In the genomic region with DNA sequence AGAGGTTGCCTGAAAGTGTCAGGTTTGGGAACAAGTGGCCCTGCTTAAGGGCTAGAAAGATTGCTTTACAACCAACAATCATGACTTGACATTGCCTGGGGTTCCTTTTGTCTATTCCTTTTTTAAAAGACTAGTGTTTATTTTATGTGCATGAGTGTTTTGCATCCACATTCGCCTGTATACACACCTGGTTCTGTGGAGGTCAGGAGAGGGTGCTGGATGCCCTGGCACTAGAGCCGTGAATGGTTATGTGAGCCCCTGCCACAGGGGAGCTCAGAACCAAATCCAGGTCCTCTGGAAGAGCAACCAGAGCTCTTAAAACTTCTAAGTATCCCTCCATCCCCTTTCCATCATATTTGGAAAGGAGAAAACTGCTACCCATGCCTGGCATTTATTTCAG, we compare ENCODE assay signal across 9 mouse cellular contexts. TPM values are rescaled to one million over a fixed set of nuclear protein-coding genes. Genes with fewer than 3 reads are reported as not detected.
DNase-seq lines count a peak whose midpoint lies in the region; ATAC-seq and TF ChIP-seq lines count a peak whose summit lies in the region.
"Had no signal": no experiment of that assay in that cellular context is flagged by ENCODE, and none has a peak within 500 bp of the region (broad histone marks: within the 10 kb centered on the region; RNA-seq: fewer than 3 reads in every experiment).

No protein-coding gene starts in this region.

- peak overlapping the region; percentile 74 for H3K4me2 ChIP-seq in lung, postnatal 0 days (replicated peaks; ENCODE audit: low read depth, low read length)
- H3K4me2 ChIP-seq in liver, embryonic 12.5 days = peak overlapping the region; percentile 87

- no peak overlapping the region for H3K9ac ChIP-seq in lung, postnatal 0 days (replicated peaks; ENCODE audit: low read depth)
- H3K9ac ChIP-seq in liver, embryonic 12.5 days = peak overlapping the region; percentile 92

- DNase-seq in cerebellum, postnatal 25 days = peak; percentile 16 to 17
- DNase-seq in cerebellum, postnatal 4 days (ENCODE audit: low spot score in 2 of 2) = no peak
- DNase-seq in lung, postnatal 0 days (ENCODE audit: low spot score) = no peak
- no peak for DNase-seq in lung, postnatal 25 days (ENCODE audit: low spot score)
- no peak for DNase-seq in thymus, postnatal 25 days
- no peak for DNase-seq in right cerebral cortex, postnatal 36 days (ENCODE audit: low spot score in 2 of 2)
- DNase-seq in layer of hippocampus, adult 18-20 months (ENCODE audit: low spot score in 2 of 2) = no peak
- DNase-seq: gastrocnemius, postnatal 36 days had no signal

- TF ChIP-seq CTCF in lung, postnatal 0 days (IDR thresholded peaks at IDR 0.05) = no peak

- ATAC-seq in lung, postnatal 0 days = no peak
- no peak for ATAC-seq in liver, embryonic 12.5 days

- TF ChIP-seq EP300 in lung, postnatal 0 days (IDR thresholded peaks at IDR 0.05) = no peak

- H3K36me3 ChIP-seq in lung, postnatal 0 days (ENCODE audit: insufficient read depth, low read length) = no peaks in the 10 kb centered on the region
- peaks cover 6% of the 10 kb centered on the region for H3K36me3 ChIP-seq in liver, embryonic 12.5 days

- H3K4me3 ChIP-seq in lung, postnatal 0 days (ENCODE audit: low read depth, low read length) = 0 out of 2 replicates have a peak overlapping the region, but pooled peaks have one; percentile 65
- peak overlapping the region; percentile 80 for H3K4me3 ChIP-seq in liver, embryonic 12.5 days

- no peaks in the 10 kb centered on the region for H3K9me3 ChIP-seq in lung, postnatal 0 days (ENCODE audit: low read length)
- no peaks in the 10 kb centered on the region for H3K9me3 ChIP-seq in liver, embryonic 12.5 days (replicated peaks)

- H3K4me1 ChIP-seq in lung, postnatal 0 days (ENCODE audit: insufficient read depth, low read depth, low read length) = no peaks in the 10 kb centered on the region
- peaks cover 37% of the 10 kb centered on the region for H3K4me1 ChIP-seq in liver, embryonic 12.5 days

- no peak overlapping the region for H3K27ac ChIP-seq in lung, postnatal 0 days (ENCODE audit: low read length)
- no peak overlapping the region for H3K27ac ChIP-seq in liver, embryonic 12.5 days

- 61% methylated on average over 2 of the region's 2 CpGs for WGBS in lung, postnatal 0 days
- 67% methylated on average over 2 of the region's 2 CpGs for WGBS in liver, embryonic 12.5 days (ENCODE audit: insufficient replicate concordance)

- H3K27me3 ChIP-seq in lung, postnatal 0 days (replicated peaks; ENCODE audit: insufficient read depth, low read length) = no peaks in the 10 kb centered on the region
- H3K27me3 ChIP-seq in liver, embryonic 12.5 days (replicated peaks) = no peaks in the 10 kb centered on the region

RNA-seq across cellular contexts. Expression of a gene that starts 1.1 kb away (rescaled TPM):
- not detected in 2 replicates for polyA plus RNA-seq in lung, postnatal 0 days (2015; fragmentation: Nextera tagmentation; extraction: Ambion mirVana)
- polyA plus RNA-seq in liver, embryonic 12.5 days (2016; fragmentation: Nextera tagmentation; extraction: Ambion mirVana) = not detected in 2 replicates
- not detected for total RNA-seq in layer of hippocampus, adult 18-20 months (2021)

RNA-seq across cellular contexts. Expression of a gene that starts 1.1 kb away (rescaled TPM):
- 135 and 142 TPM in 2 replicates for polyA plus RNA-seq in lung, postnatal 0 days (2015; fragmentation: Nextera tagmentation; extraction: Ambion mirVana)
- 37.8 and 37.9 TPM in 2 replicates for polyA plus RNA-seq in liver, embryonic 12.5 days (2016; fragmentation: Nextera tagmentation; extraction: Ambion mirVana)
- 1,000 to 10,000 TPM; 1,102 to 1,107 TPM for total RNA-seq in layer of hippocampus, adult 18-20 months (2021)

RNA-seq across cellular contexts. Expression of a gene that starts 39.8 kb away (rescaled TPM):
- 3.5 and 6.0 TPM in 2 replicates for polyA plus RNA-seq in lung, postnatal 0 days (2015; fragmentation: Nextera tagmentation; extraction: Ambion mirVana)
- 0.41 and 0.84 TPM in 2 replicates for polyA plus RNA-seq in liver, embryonic 12.5 days (2016; fragmentation: Nextera tagmentation; extraction: Ambion mirVana)
- not detected for total RNA-seq in layer of hippocampus, adult 18-20 months (2021)

RNA-seq across cellular contexts. Expression of a gene that starts 51.3 kb away (rescaled TPM):
- polyA plus RNA-seq in lung, postnatal 0 days (2015; fragmentation: Nextera tagmentation; extraction: Ambion mirVana) = not detected in 2 replicates
- polyA plus RNA-seq in liver, embryonic 12.5 days (2016; fragmentation: Nextera tagmentation; extraction: Ambion mirVana) = not detected in 2 replicates
- under 1 TPM; 0.18 to 0.20 TPM for total RNA-seq in layer of hippocampus, adult 18-20 months (2021)
- total RNA-seq: gastrocnemius, postnatal 36 days had no signal

Comparison
In these comparisons a context has a peak if more than half of its experiments do, and no peak if none do; other contexts are left out.
1. DNase-seq: peak in cerebellum, postnatal 25 days (2 of 2); none in cerebellum, postnatal 4 days (0 of 2), lung, postnatal 0 days (single experiment), lung, postnatal 25 days (single experiment), thymus, postnatal 25 days (single experiment), right cerebral cortex, postnatal 36 days (0 of 2) and layer of hippocampus, adult 18-20 months (0 of 2).